Mouse (Mus musculus) c-Kit-positive CD71-positive TER-119-negative erythroid progenitor cells, embryonic 14.5 days (primary cell): ENCODE results near the gene Hsf2.
"Not testable (repeated sequence)": the region's sequence is repeated elsewhere in the genome, so short reads cannot be mapped to it uniquely, and the experiment has no call there.

ENCODE experiments used
- DNase-seq: peaks from one replicate; pipeline ENCODE4 v3.0.0-alpha.2; 2013; ENCODE audit warnings: low read depth

Gene Hsf2

GRCm38 (mm10) chr10:57532218-57533101 lies 46.3 kb downstream of the Hsf2 start, which contains the start of gene Serinc1:
Gene Serinc1 (minus strand): TSS chr10:57532530.
- peak; percentile 89 for DNase-seq

GRCm38 (mm10) chr10:57543890-57544289 lies 57.7 kb downstream of the Hsf2 start:
- DNase-seq, result not testable (repeated sequence)

GRCm38 (mm10) chr10:57549631-57550030 lies 63.4 kb downstream of the Hsf2 start:
- DNase-seq, result no peak

GRCm38 (mm10) chr10:57553719-57554118 lies 67.5 kb downstream of the Hsf2 start:
- DNase-seq, result no peak

- no peak for DNase-seq
These were observed 71.4 kb downstream of the Hsf2 start for GRCm38 (mm10) chr10:57557597-57557996.
